Mouse (Mus musculus) layer of hippocampus, adult 9-10 months (tissue): ENCODE data around the gene Cd24a.

Source experiments
- DNase-seq: peaks from one replicate; pipeline ENCODE4 v3.0.0; 2022; ENCODE audit warnings: low spot score

Gene Cd24a

GRCm38 (mm10) chr10:43584538-43584937 is 6.5 kb downstream of the Cd24a start:
- no peak for DNase-seq

- no peak for DNase-seq
These were observed 10.5 kb downstream of the Cd24a start for GRCm38 (mm10) chr10:43588470-43589177.

GRCm38 (mm10) chr10:43591477-43591876 is 13.4 kb downstream of the Cd24a start:
- no peak for DNase-seq

GRCm38 (mm10) chr10:43593182-43593581 is 15.1 kb downstream of the Cd24a start:
- no peak for DNase-seq

GRCm38 (mm10) chr10:43594187-43594586 is 16.1 kb downstream of the Cd24a start:
- no peak for DNase-seq

- no peak for DNase-seq
These were observed 16.8 kb downstream of the Cd24a start for GRCm38 (mm10) chr10:43594894-43595293.

GRCm38 (mm10) chr10:43598067-43598726 is 20.1 kb downstream of the Cd24a start:
- DNase-seq: no peak

- no peak for DNase-seq
These were observed 23.0 kb downstream of the Cd24a start for GRCm38 (mm10) chr10:43601039-43601438.

GRCm38 (mm10) chr10:43601511-43602396 is 23.7 kb downstream of the Cd24a start:
- DNase-seq: no peak

GRCm38 (mm10) chr10:43603975-43604686 is 26.0 kb downstream of the Cd24a start:
- DNase-seq: no peak

GRCm38 (mm10) chr10:43604687-43605250 is 26.7 kb downstream of the Cd24a start:
- no peak for DNase-seq

- DNase-seq: no peak
These were observed 27.8 kb downstream of the Cd24a start for GRCm38 (mm10) chr10:43605901-43606300.

GRCm38 (mm10) chr10:43609507-43609906 is 31.4 kb downstream of the Cd24a start:
- DNase-seq: no peak

GRCm38 (mm10) chr10:43609958-43610357 is 31.9 kb downstream of the Cd24a start:
- DNase-seq: no peak

GRCm38 (mm10) chr10:43611081-43611480 is 33.0 kb downstream of the Cd24a start:
- no peak for DNase-seq

GRCm38 (mm10) chr10:43619059-43619531 is 41.0 kb downstream of the Cd24a start:
- DNase-seq: no peak

- no peak for DNase-seq
These were observed 41.9 kb downstream of the Cd24a start for GRCm38 (mm10) chr10:43619939-43620338.

GRCm38 (mm10) chr10:43623510-43623909 is 45.4 kb downstream of the Cd24a start:
- DNase-seq: no peak

GRCm38 (mm10) chr10:43624362-43624761 is 46.3 kb downstream of the Cd24a start:
- DNase-seq: no peak

GRCm38 (mm10) chr10:43624791-43625398 is 46.8 kb downstream of the Cd24a start:
- no peak for DNase-seq

GRCm38 (mm10) chr10:43625578-43625977 is 47.5 kb downstream of the Cd24a start:
- DNase-seq: no peak
